Mouse (Mus musculus) liver, embryonic 13.5 days (tissue): ENCODE measurements around the gene Arhgap22. TPM values are rescaled to one million over a fixed set of nuclear protein-coding genes. Genes with fewer than 3 reads are reported as not detected.

Source experiments
- ATAC-seq: fragments of 200-750 bp; cut with Nextera tagmentation; 2 replicates; pipeline ENCODE4 v1.8.0; 2017; ENCODE audit warnings: low read depth, mild to moderate bottlenecking, moderate number of reproducible peaks, moderate library complexity
- DNase-seq: peaks from one replicate; pipeline ENCODE4 v3.0.0; 2022
- H3K27ac ChIP-seq: fragments of 300-500 bp; sonication (generic); 2 replicates; pipeline ENCODE4 v1.5.1; 2015; ENCODE audit warnings: moderate library complexity, mild to moderate bottlenecking, inconsistent platforms
- H3K27me3 ChIP-seq: fragments of 300-500 bp; sonication (generic); 2 replicates; pipeline ENCODE4 v1.6.1; 2015; ENCODE audit warnings: mild to moderate bottlenecking, inconsistent platforms
- H3K36me3 ChIP-seq: fragments of 300-500 bp; sonication (generic); 2 replicates; pipeline ENCODE4 v1.6.1; 2015; ENCODE audit warnings: mild to moderate bottlenecking, inconsistent platforms
- H3K4me1 ChIP-seq: fragments of 300-500 bp; sonication (generic); replicated peaks from 2 replicates; pipeline ENCODE4 v1.6.1; 2015; ENCODE audit warnings: inconsistent platforms
- H3K4me2 ChIP-seq: fragments of 300-500 bp; sonication (generic); 2 replicates; pipeline ENCODE4 v1.6.1; 2015; ENCODE audit warnings: inconsistent platforms, mild to moderate bottlenecking, moderate library complexity
- H3K4me3 ChIP-seq: fragments of 300-500 bp; sonication (generic); replicated peaks from 2 replicates; pipeline ENCODE4 v1.5.1; 2015; ENCODE audit warnings: mild to moderate bottlenecking, inconsistent platforms
- H3K9ac ChIP-seq: fragments of 300-500 bp; sonication (generic); 2 replicates; pipeline ENCODE4 v1.6.1; 2015; ENCODE audit warnings: mild to moderate bottlenecking, inconsistent platforms
- H3K9me3 ChIP-seq: fragments of 300-500 bp; sonication (generic); replicated peaks from 2 replicates; pipeline ENCODE4 v1.6.1; 2016; ENCODE audit warnings: inconsistent platforms
- WGBS: fragments of 180-500 bp; shearing (Covaris S2); methylation state at CpG from one replicate; pipeline ENCODE4 v1.1.7; 2015; ENCODE audit not compliant: insufficient replicate concordance; 5-methylcytosine and 5-hydroxymethylcytosine counted together
- polyA plus RNA-seq: library from polyadenylated mRNA; unstranded; fragments of >200 nt; fragmentation: Nextera tagmentation; extraction: Ambion mirVana; gene quantifications from 2 replicates; pipeline ENCODE4 v1.2.1, GENCODE M21; 2015

Arhgap22 gene
- polyA plus RNA-seq, 1 experiment from 2014 or later: 3.6 TPM

DNA sequence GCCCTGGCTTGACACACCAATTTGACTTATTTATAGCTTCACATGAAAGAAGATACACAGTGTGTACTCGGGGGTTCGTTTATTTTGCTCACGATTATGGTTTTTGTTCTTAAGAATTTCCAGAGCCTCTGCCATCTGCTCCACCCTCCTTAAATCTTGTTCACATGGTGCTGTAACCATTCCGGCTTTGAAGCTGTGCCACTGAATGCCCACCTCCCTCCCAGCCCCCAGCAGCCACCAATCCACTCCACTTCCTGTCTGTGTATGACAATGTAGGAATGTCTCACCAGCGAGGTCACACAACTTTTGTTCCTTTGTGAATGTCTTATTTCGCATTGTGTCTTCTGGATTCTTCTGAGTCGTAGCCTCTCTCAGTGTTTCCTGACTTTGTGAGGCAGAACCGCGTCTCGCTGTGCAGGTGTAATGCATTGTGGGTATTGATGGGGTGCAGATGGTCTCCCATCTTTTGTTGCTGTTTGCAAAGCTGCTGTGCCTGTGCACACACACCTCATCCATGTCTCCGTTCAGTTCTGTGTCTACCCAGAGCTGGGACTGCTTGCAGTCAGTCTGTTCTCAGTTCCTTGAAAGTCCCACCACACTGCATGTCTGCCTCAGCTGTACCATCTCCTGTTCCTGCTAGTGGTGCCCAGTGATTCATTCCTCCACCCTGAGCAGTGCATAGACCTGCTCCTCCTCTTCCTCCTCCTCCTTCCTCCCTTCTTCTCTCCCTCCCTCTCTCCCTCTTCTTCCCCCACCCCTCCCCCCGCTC lies 144.0 kb downstream of the Arhgap22 start:
- Histone ChIP-seq H3K27ac (no peak overlapping the region), H3K36me3 (no peaks in the 10 kb centered on the region), H3K4me2 (no peak overlapping the region), H3K9me3 (no peaks in the 10 kb centered on the region), H3K4me3 (no peak overlapping the region), H3K9ac (no peak overlapping the region), H3K4me1 (peaks cover 12% of the 10 kb centered on the region), H3K27me3 (peaks cover 4% of the 10 kb centered on the region; the same call in 1 of the 2 replicates)
- no peak for ATAC-seq
- 53% methylated on average over 12 of the region's 12 CpGs for WGBS
- DNase-seq: no peak

DNA sequence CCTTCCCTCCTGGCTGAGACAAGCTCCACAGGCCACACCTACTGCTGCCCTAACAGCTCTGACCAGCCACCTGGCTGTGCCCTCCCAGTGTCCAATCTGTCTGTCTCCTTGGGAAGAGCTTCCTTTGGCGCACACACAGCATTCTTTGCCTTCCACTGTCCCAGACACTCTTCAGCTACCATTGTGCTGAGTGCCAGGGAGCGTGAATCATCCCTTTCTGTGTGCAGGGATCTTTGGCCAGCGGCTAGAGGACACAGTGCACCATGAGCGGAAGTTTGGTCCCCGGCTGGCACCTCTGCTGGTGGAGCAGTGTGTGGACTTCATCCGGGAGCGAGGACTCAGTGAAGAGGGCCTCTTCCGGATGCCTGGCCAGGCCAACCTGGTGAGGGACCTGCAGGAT lies 145.1 kb downstream of the Arhgap22 start:
- Histone ChIP-seq H3K27me3 (no peaks in the 10 kb centered on the region; the same call in 1 of the 2 replicates), H3K9ac (no peak overlapping the region), H3K36me3 (no peaks in the 10 kb centered on the region), H3K9me3 (no peaks in the 10 kb centered on the region), H3K4me1 (peaks cover 20% of the 10 kb centered on the region), H3K27ac (no peak overlapping the region), H3K4me3 (no peak overlapping the region), H3K4me2 (no peak overlapping the region)
- no peak for DNase-seq
- no peak for ATAC-seq
- WGBS: 71% methylated on average over 8 of the region's 8 CpGs

DNA sequence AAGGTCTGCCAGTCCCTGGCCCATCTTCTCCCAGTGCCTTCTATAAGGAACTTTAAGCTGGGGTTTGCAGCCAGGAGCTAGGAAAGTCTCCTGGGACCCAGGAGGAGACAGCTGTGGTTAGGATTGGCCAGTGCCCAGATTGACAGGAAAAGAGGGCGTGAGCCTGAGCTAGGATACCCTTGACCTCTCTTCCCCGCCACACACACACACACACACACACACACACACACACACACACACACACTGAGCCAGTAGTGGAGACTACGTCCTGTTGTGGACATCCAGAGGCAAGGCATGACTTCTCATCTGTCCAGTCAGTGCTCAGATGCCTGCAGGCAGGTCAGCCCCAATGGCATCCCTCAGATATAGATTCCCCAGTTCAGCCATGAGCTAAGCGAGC lies 147.7 kb downstream of the Arhgap22 start:
- DNase-seq (no peak), ATAC-seq (peak; percentile 29; the same call in 1 of the 2 replicates)
- H3K9ac ChIP-seq: no peak overlapping the region

DNA sequence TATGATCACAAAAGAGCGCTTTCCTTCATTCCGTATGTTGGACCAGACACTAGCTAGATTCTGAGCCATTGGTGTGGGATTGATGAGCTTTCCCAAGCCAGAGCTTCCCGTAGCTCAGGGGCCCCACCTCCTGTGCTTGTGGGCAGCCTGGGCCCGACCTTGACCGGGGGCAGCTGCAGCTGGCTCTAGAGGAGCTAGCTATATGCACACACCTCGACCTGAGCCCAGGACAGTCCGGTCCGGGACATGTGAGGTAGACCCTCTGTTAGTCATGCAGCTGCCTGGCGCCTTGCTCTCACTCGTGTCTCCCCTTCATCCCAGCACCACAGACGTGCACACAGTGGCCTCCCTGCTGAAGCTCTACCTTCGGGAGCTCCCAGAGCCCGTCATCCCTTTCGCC lies 148.3 kb downstream of the Arhgap22 start:
- H3K4me3 ChIP-seq: peak overlapping the region; percentile 25
- DNase-seq (no peak), ATAC-seq (peak; percentile 43; the same call in 1 of the 2 replicates)
- whole genome bisulfite sequencing: 51% methylated on average over 14 of the region's 14 CpGs
- H3K36me3 ChIP-seq: no peaks in the 10 kb centered on the region; the same call in 1 of the 2 replicates
- no peaks in the 10 kb centered on the region; the same call in 1 of the 2 replicates for H3K27me3 ChIP-seq
- peak overlapping the region; percentile 45 for H3K4me2 ChIP-seq
- peaks cover 16% of the 10 kb centered on the region for H3K4me1 ChIP-seq
- H3K9ac ChIP-seq: no peak overlapping the region
- H3K27ac ChIP-seq: peak overlapping the region; percentile 15; the same call in 1 of the 2 replicates
- H3K9me3 ChIP-seq: no peaks in the 10 kb centered on the region

More for the DNA sequence above, 147.7 kb downstream of the Arhgap22 start:
- no peaks in the 10 kb centered on the region for H3K9me3 ChIP-seq
- no peaks in the 10 kb centered on the region; the same call in 1 of the 2 replicates for H3K27me3 ChIP-seq
- H3K36me3 ChIP-seq: no peaks in the 10 kb centered on the region; the same call in 1 of the 2 replicates
- no peak overlapping the region for H3K27ac ChIP-seq
- WGBS: 36% methylated on average over 4 of the region's 4 CpGs
- peaks cover 16% of the 10 kb centered on the region for H3K4me1 ChIP-seq
- H3K4me3 ChIP-seq: no peak overlapping the region
- no peak overlapping the region; the same call in 1 of the 2 replicates for H3K4me2 ChIP-seq

DNA sequence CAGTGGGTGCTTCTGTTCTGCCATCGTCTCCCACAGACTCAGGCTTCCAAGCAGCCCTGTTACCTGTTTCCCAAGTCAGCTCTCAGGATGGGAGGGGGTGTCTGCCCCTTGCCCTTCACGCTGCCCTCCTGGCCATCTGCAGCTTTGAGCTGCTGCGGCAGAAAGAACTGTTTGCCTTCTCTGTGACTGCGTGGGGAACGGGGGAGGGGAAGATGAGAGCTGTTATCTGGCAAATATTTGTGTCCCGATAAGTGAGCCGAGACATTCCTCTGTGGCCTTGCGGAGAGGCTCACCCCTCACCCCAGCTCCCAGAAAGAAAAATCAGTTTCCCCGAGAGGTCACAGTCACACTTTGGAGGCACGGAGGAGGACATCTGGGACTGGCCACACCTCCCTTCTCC lies 149.0 kb downstream of the Arhgap22 start:
- Histone ChIP-seq H3K4me3 (peak overlapping the region; percentile 25), H3K9ac (no peak overlapping the region)
- ATAC-seq: peak; percentile 21

DNA sequence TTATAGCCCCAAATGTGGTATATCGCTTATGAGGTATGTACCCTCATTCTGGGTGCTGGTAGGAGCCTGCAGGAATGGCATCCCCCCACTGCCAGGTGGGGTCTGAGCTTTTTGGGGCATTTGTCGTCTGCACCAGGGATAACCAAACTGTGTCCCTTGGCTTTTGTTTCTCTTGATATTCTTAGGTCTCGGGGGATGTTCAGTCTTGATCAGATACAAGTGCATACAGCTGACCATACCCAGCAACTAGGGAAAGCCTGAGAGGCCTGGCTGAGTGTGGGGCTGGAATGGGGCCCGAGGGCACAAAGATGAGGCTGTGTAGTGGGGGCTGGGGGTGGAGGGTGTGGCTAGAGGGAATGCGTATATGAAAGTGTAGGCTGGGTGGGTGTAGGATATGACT lies 149.8 kb downstream of the Arhgap22 start:
- ATAC-seq (no peak), DNase-seq (no peak)
- Histone ChIP-seq H3K9ac (no peak overlapping the region), H3K27me3 (no peaks in the 10 kb centered on the region; the same call in 1 of the 2 replicates), H3K9me3 (no peaks in the 10 kb centered on the region), H3K4me1 (peaks cover 16% of the 10 kb centered on the region), H3K36me3 (no peaks in the 10 kb centered on the region; the same call in 1 of the 2 replicates), H3K4me3 (peak overlapping the region; percentile 25; the same call in 1 of the 2 replicates), H3K4me2 (peak overlapping the region; percentile 45), H3K27ac (no peak overlapping the region)
- WGBS: 64% methylated on average over 5 of the region's 5 CpGs

More for the DNA sequence above, 149.0 kb downstream of the Arhgap22 start:
- Histone ChIP-seq H3K27ac (no peak overlapping the region), H3K27me3 (no peaks in the 10 kb centered on the region; the same call in 1 of the 2 replicates), H3K9me3 (no peaks in the 10 kb centered on the region), H3K4me1 (peaks cover 16% of the 10 kb centered on the region), H3K4me2 (peak overlapping the region; percentile 45), H3K36me3 (no peaks in the 10 kb centered on the region; the same call in 1 of the 2 replicates)
- DNase-seq: no peak
- WGBS: 17% methylated on average over 10 of the region's 10 CpGs

DNA sequence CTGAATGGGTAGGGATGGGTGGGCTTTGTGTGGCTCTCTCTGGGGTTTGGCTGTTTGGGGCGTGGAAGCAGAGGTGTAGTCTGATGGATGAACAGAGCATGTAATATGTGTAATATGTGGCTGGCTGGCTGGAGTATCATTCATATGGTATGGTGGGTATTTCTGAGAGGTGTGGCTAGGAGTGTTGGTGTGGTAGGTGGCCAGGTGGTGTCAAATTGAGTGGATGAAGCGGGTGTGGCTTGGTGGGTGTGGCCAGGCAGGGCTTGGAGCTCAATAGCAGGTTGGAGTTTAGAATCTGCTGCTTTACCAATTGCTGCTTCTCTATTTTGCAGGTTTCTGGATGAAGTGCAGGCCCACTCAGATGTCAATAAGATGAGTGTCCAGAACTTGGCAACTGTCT lies 150.2 kb downstream of the Arhgap22 start:
- no peaks in the 10 kb centered on the region; the same call in 1 of the 2 replicates for H3K36me3 ChIP-seq
- H3K27me3 ChIP-seq: no peaks in the 10 kb centered on the region; the same call in 1 of the 2 replicates
- ATAC-seq: no peak
- peak overlapping the region; percentile 45; the same call in 1 of the 2 replicates for H3K4me2 ChIP-seq
- H3K27ac ChIP-seq: no peak overlapping the region
- DNase-seq: no peak
- H3K9ac ChIP-seq: no peak overlapping the region
- H3K4me1 ChIP-seq: peaks cover 16% of the 10 kb centered on the region
- WGBS: 57% methylated on average over 2 of the region's 2 CpGs
- H3K4me3 ChIP-seq: no peak overlapping the region
- no peaks in the 10 kb centered on the region for H3K9me3 ChIP-seq

DNA sequence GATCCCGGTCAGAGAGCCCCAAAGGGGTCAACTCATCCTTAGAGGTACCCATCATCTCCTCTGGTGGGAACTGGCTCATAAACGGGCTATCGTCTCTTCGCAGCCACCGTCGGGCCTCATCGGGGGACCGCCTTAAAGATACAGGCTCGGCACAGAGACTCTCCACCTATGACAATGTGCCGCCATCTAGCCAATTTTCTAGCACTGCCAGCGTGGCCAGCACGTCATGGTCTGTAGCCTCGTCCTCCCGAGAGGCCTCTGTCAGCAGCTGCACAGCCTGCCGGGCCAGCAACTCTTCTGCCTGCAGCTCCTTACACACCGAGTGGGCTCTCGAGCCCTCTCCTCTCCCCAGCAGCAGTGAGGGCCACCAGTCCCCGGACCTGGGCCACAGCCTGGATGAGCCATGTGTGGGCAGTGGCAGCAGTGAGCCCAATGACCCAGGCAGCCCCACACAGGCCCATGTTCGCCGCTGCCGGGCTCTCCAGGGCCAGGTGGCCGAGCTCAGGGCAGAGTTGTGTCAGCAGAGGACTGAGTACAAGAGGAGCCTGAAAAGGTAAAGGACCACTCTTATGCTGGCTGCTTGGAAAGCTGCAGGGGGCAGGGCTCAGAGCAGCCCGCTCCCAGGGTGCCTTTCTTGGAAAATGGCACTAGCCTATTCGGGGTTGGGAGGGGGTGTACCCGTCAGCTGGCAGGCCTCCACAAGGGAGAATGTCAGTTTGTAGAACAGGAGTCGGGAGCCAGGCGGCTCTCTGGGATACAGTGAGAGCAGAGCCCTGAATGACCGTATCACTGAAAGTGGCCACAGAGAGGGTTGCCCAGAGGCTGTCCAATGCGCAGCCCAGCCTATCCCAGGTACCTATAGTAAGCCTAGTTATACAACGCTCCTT lies 153.3 kb downstream of the Arhgap22 start:
- WGBS: 75% methylated on average over 30 of the region's 30 CpGs
- ATAC-seq (no peak), DNase-seq (no peak)
- H3K4me1 ChIP-seq: peaks cover 24% of the 10 kb centered on the region
- H3K4me2 ChIP-seq: no peak overlapping the region
- no peak overlapping the region for H3K27ac ChIP-seq
- no peaks in the 10 kb centered on the region; the same call in 1 of the 2 replicates for H3K36me3 ChIP-seq
- H3K9ac ChIP-seq: no peak overlapping the region
- H3K27me3 ChIP-seq: no peaks in the 10 kb centered on the region; the same call in 1 of the 2 replicates
- no peak overlapping the region for H3K4me3 ChIP-seq
- H3K9me3 ChIP-seq: no peaks in the 10 kb centered on the region

DNA sequence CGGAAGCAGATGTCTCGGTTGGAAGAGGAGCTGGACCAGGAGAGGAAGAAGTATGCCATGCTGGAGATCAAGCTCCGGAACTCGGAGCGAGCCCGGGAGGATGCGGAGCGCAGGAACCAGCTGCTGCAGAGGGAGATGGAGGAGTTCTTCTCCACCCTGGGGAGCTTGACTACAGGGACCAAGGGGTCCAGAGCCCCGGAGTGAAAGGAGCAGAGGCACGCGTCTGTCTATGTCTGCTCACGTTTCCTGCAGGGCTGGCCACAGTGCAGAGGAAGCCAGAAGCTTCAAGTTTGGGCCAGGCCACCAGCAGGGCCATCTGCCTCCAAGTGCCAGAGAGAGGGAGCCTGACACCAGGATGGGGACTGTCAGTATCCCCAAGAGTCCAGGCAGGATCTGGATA lies 155.5 kb downstream of the Arhgap22 start:
- no peak overlapping the region for H3K9ac ChIP-seq
- H3K4me2 ChIP-seq: no peak overlapping the region
- peaks cover 19% of the 10 kb centered on the region for H3K4me1 ChIP-seq
- WGBS: 73% methylated on average over 12 of the region's 12 CpGs
- no peak overlapping the region for H3K4me3 ChIP-seq
- H3K27ac ChIP-seq: no peak overlapping the region
- H3K9me3 ChIP-seq: no peaks in the 10 kb centered on the region
- no peaks in the 10 kb centered on the region; the same call in 1 of the 2 replicates for H3K36me3 ChIP-seq
- no peaks in the 10 kb centered on the region for H3K27me3 ChIP-seq
- no peak for DNase-seq
- ATAC-seq: no peak

DNA sequence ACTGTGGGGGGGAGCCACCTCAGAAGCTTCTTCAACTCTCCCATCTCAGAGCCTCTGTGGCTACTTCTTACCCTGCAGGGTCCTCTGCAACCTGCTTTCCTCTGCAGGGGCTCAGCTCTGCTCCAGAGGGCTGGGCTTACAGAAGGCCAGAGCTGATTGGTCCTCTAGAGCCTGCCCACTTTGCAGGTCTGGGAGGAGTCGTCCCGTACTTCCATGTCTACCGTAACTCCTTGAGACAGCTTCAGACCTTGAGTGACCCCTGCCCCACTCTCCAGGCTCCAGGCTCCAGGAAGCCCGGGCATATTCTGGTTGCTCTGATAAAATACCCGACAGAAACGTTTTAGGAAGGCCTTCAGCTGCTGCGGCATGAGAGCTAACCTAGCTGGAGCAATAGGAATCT lies 156.2 kb downstream of the Arhgap22 start:
- DNase-seq (no peak), ATAC-seq (0 out of 2 replicates have a peak, but pooled peaks have one; percentile 39)

DNA sequence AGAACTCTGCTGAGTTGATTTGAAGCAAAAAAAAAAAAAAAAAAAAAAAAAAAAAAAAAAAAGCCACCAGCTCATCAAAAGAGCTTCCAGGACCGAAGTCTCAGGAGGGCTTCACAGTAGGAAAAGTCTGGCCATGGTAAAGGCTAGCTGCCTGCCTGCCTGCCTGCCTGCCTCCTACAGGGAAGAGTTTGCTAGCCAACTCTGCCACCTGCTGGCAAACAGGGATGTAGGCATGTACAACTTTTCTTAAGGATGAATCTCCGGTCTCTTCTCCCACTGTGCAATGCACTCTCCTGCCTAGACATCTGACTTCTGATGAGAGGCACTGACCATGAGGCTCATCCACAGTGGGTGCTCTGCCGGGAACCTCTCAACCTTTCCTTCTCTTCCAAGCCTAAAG lies 157.4 kb downstream of the Arhgap22 start:
- Histone ChIP-seq H3K4me3 (no peak overlapping the region), H3K9me3 (no peaks in the 10 kb centered on the region), H3K36me3 (no peaks in the 10 kb centered on the region), H3K9ac (no peak overlapping the region), H3K4me2 (no peak overlapping the region), H3K27ac (no peak overlapping the region), H3K4me1 (peaks cover 20% of the 10 kb centered on the region), H3K27me3 (no peaks in the 10 kb centered on the region)
- 25% methylated on average over 3 of the region's 3 CpGs for WGBS
- ATAC-seq: no peak
- DNase-seq: no peak

More for the DNA sequence above, 156.2 kb downstream of the Arhgap22 start:
- H3K4me2 ChIP-seq: peak overlapping the region; percentile 13
- no peaks in the 10 kb centered on the region for H3K27me3 ChIP-seq
- no peak overlapping the region for H3K27ac ChIP-seq
- H3K36me3 ChIP-seq: no peaks in the 10 kb centered on the region; the same call in 1 of the 2 replicates
- peaks cover 20% of the 10 kb centered on the region for H3K4me1 ChIP-seq
- H3K4me3 ChIP-seq: no peak overlapping the region
- no peak overlapping the region for H3K9ac ChIP-seq
- H3K9me3 ChIP-seq: no peaks in the 10 kb centered on the region
- WGBS: 11% methylated on average over 7 of the region's 7 CpGs
